Mouse (Mus musculus) bone marrow, adult 2 months (tissue): ENCODE results near the gene Rad51d.

Source experiments
- CTCF ChIP-seq: fragments of 200-500 bp; IDR thresholded peaks from 2 replicates; pipeline ENCODE4 v1.5.1; 2011; ENCODE audit warnings: low read length, control low read depth; ENCODE audit not compliant: control insufficient read depth, insufficient read depth
- POLR2A ChIP-seq: fragments of 200-500 bp; IDR thresholded peaks from 2 replicates; pipeline ENCODE4 v1.6.1; 2011; ENCODE audit warnings: low read depth, mild to moderate bottlenecking, control low read depth, low read length, borderline replicate concordance; ENCODE audit not compliant: control insufficient read depth

GRCm38 (mm10) chr11:82869506-82870172 lies 20.8 kb downstream of the Rad51d start:
- TF ChIP-seq CTCF (no peak), POLR2A (no peak)
